Mouse (Mus musculus) embryonic facial prominence, embryonic 10.5 days (tissue): ENCODE data around the gene Etfdh. TPM values are rescaled to one million over a fixed set of nuclear protein-coding genes. Genes with fewer than 3 reads are reported as not detected.
"Not testable (repeated sequence)": the region's sequence is repeated elsewhere in the genome, so short reads cannot be mapped to it uniquely, and the experiment has no call there.

Experiments used
- DNase-seq: peaks from one replicate; pipeline ENCODE4 v3.0.0-alpha.2; 2017; ENCODE audit warnings: low spot score
- H3K27ac ChIP-seq: fragments of 300-500 bp; sonication (generic); replicated peaks from 2 replicates; pipeline ENCODE4 v1.5.1; 2016; ENCODE audit warnings: mild to moderate bottlenecking
- H3K27me3 ChIP-seq: fragments of 300-500 bp; sonication (generic); replicated peaks from 2 replicates; pipeline ENCODE4 v1.6.1; 2016; ENCODE audit warnings: low read depth, mild to moderate bottlenecking; ENCODE audit not compliant: poor library complexity, severe bottlenecking
- H3K36me3 ChIP-seq: fragments of 300-500 bp; sonication (generic); replicated peaks from 2 replicates; pipeline ENCODE4 v1.6.1; 2016; ENCODE audit warnings: mild to moderate bottlenecking, moderate library complexity
- H3K4me1 ChIP-seq: fragments of 300-500 bp; sonication (generic); 2 replicates; pipeline ENCODE4 v1.6.1; 2016
- H3K4me3 ChIP-seq: fragments of 300-500 bp; sonication (generic); 2 replicates; pipeline ENCODE4 v1.5.1; 2016; ENCODE audit warnings: mild to moderate bottlenecking, moderate library complexity
- H3K9me3 ChIP-seq: fragments of 300-500 bp; sonication (generic); 2 replicates; pipeline ENCODE4 v1.6.1; 2016; ENCODE audit warnings: mild to moderate bottlenecking
- WGBS: fragments of 180-500 bp; shearing (Covaris S2); methylation state at CpG from one replicate; pipeline ENCODE4 v1.1.7; 2016; 5-methylcytosine and 5-hydroxymethylcytosine counted together
- polyA plus RNA-seq: library from polyadenylated mRNA; unstranded; fragments of >200 nt; fragmentation: Nextera tagmentation; extraction: Ambion mirVana; gene quantifications from 2 replicates; pipeline ENCODE4 v1.2.1, GENCODE M21; 2016

Etfdh gene
- polyA plus RNA-seq, 1 experiment from 2014 or later = 48.4 TPM

- WGBS = 34% methylated on average over 10 of the region's 10 CpGs
- DNase-seq = peak; percentile 40
Observed at GRCm38 (mm10) chr3:79575576-79576467, 53.5 kb downstream of the Etfdh start.

GRCm38 (mm10) chr3:79574336-79574735, 55.0 kb downstream of the Etfdh start:
- no peak overlapping the region for H3K27ac ChIP-seq
- WGBS = 79% methylated on average over 3 of the region's 3 CpGs
- peaks cover 15% of the 10 kb centered on the region for H3K4me1 ChIP-seq
- H3K4me3 ChIP-seq = no peak overlapping the region
- no peaks in the 10 kb centered on the region for H3K27me3 ChIP-seq
- no peaks in the 10 kb centered on the region for H3K9me3 ChIP-seq
- DNase-seq = no peak
- no peaks in the 10 kb centered on the region for H3K36me3 ChIP-seq

More at GRCm38 (mm10) chr3:79575576-79576467, 53.5 kb downstream of the Etfdh start:
- Histone ChIP-seq H3K27ac (peak overlapping the region; percentile 7; the same call in 1 of the 2 replicates), H3K36me3 (no peaks in the 10 kb centered on the region), H3K27me3 (no peaks in the 10 kb centered on the region), H3K4me1 (peaks cover 15% of the 10 kb centered on the region), H3K9me3 (no peaks in the 10 kb centered on the region), H3K4me3 (no peak overlapping the region)

GRCm38 (mm10) chr3:79573376-79573775, 55.9 kb downstream of the Etfdh start:
- H3K36me3 ChIP-seq, H3K4me3 ChIP-seq, H3K27me3 ChIP-seq, H3K9me3 ChIP-seq, H3K27ac ChIP-seq, DNase-seq: not testable (repeated sequence)
- H3K4me1 ChIP-seq = peaks cover 16% of the 10 kb centered on the region
- 91% methylated on average over 5 of the region's 5 CpGs for WGBS

GRCm38 (mm10) chr3:79572399-79572798, 56.9 kb downstream of the Etfdh start:
- H3K27me3 ChIP-seq = no peaks in the 10 kb centered on the region
- no peaks in the 10 kb centered on the region for H3K36me3 ChIP-seq
- no peak overlapping the region for H3K27ac ChIP-seq
- H3K4me3 ChIP-seq = no peak overlapping the region
- 67% methylated on average over 3 of the region's 3 CpGs for WGBS
- H3K4me1 ChIP-seq = peaks cover 18% of the 10 kb centered on the region
- no peak for DNase-seq
- H3K9me3 ChIP-seq = no peaks in the 10 kb centered on the region

- Histone ChIP-seq H3K9me3 (no peaks in the 10 kb centered on the region), H3K27ac (no peak overlapping the region), H3K27me3 (no peaks in the 10 kb centered on the region), H3K4me1 (peaks cover 13% of the 10 kb centered on the region), H3K36me3 (no peaks in the 10 kb centered on the region), H3K4me3 (no peak overlapping the region)
- 86% methylated on average over 3 of the region's 3 CpGs for WGBS
- no peak for DNase-seq
Observed at GRCm38 (mm10) chr3:79569351-79569681, 60.0 kb downstream of the Etfdh start.

- Histone ChIP-seq H3K36me3 (no peaks in the 10 kb centered on the region), H3K27ac (no peak overlapping the region), H3K27me3 (no peaks in the 10 kb centered on the region), H3K4me3 (peak overlapping the region; percentile 86; the same call in 1 of the 2 replicates), H3K4me1 (peaks cover 13% of the 10 kb centered on the region), H3K9me3 (no peaks in the 10 kb centered on the region)
- no peak for DNase-seq
- WGBS = 90% methylated on average over 16 of the region's 16 CpGs
Observed at GRCm38 (mm10) chr3:79568629-79569350, 60.5 kb downstream of the Etfdh start.

- Histone ChIP-seq H3K4me1 (peaks cover 13% of the 10 kb centered on the region), H3K4me3 (peak within 1 kb of the TSS; percentile 86), H3K27ac (peak within 1 kb of the TSS; percentile 90), H3K27me3 (no peaks in the 10 kb centered on the region), H3K36me3 (no peaks in the 10 kb centered on the region), H3K9me3 (no peaks in the 10 kb centered on the region)
- DNase-seq = peak; percentile 97
- WGBS = 2% methylated on average over 55 of the region's 55 CpGs
Observed at GRCm38 (mm10) chr3:79567703-79568362, 61.5 kb downstream of the Etfdh start, which contains the start of gene Fnip2. Gene Fnip2 (minus strand): TSS chr3:79567796.

- no peak for DNase-seq
- Histone ChIP-seq H3K9me3 (no peaks in the 10 kb centered on the region), H3K27ac (peak overlapping the region; percentile 90), H3K4me3 (peak overlapping the region; percentile 86), H3K36me3 (no peaks in the 10 kb centered on the region), H3K27me3 (no peaks in the 10 kb centered on the region), H3K4me1 (peaks cover 13% of the 10 kb centered on the region)
- WGBS = 3% methylated on average over 60 of the region's 60 CpGs
Observed at GRCm38 (mm10) chr3:79566716-79567691, 62.3 kb downstream of the Etfdh start.

GRCm38 (mm10) chr3:79564875-79565606, 64.3 kb downstream of the Etfdh start:
- 80% methylated on average over 10 of the region's 10 CpGs for WGBS
- peaks cover 13% of the 10 kb centered on the region for H3K4me1 ChIP-seq
- no peak for DNase-seq

GRCm38 (mm10) chr3:79563511-79563910, 65.8 kb downstream of the Etfdh start:
- WGBS = 78% methylated on average over 2 of the region's 2 CpGs

More at GRCm38 (mm10) chr3:79564875-79565606, 64.3 kb downstream of the Etfdh start:
- no peaks in the 10 kb centered on the region for H3K36me3 ChIP-seq
- H3K4me3 ChIP-seq = no peak overlapping the region
- H3K27ac ChIP-seq = no peak overlapping the region
- no peaks in the 10 kb centered on the region for H3K27me3 ChIP-seq
- no peaks in the 10 kb centered on the region for H3K9me3 ChIP-seq

More at GRCm38 (mm10) chr3:79563511-79563910, 65.8 kb downstream of the Etfdh start:
- H3K4me1 ChIP-seq = peaks cover 13% of the 10 kb centered on the region
- no peaks in the 10 kb centered on the region for H3K27me3 ChIP-seq
- H3K9me3 ChIP-seq = no peaks in the 10 kb centered on the region
- H3K27ac ChIP-seq = no peak overlapping the region
- H3K36me3 ChIP-seq = no peaks in the 10 kb centered on the region
- H3K4me3 ChIP-seq = no peak overlapping the region
- DNase-seq = no peak
